Mouse (Mus musculus) neural tube, embryonic 13.5 days (tissue): ENCODE data around the gene A930017K11Rik. TPM values are rescaled to one million over a fixed set of nuclear protein-coding genes. Genes with fewer than 3 reads are reported as not detected.

ENCODE experiments used
- ATAC-seq: fragments of 200-750 bp; cut with Nextera tagmentation; 2 replicates; pipeline ENCODE4 v1.8.0; 2017; ENCODE audit warnings: low read depth, mild to moderate bottlenecking, moderate TSS enrichment, moderate library complexity
- H3K27ac ChIP-seq: fragments of 300-500 bp; sonication (generic); replicated peaks from 2 replicates; pipeline ENCODE4 v1.5.1; 2015; ENCODE audit warnings: moderate library complexity, mild to moderate bottlenecking, inconsistent platforms
- H3K27me3 ChIP-seq: fragments of 300-500 bp; sonication (generic); 2 replicates; pipeline ENCODE4 v1.6.1; 2015; ENCODE audit warnings: mild to moderate bottlenecking, inconsistent platforms
- H3K36me3 ChIP-seq: fragments of 300-500 bp; sonication (generic); 2 replicates; pipeline ENCODE4 v1.6.1; 2015; ENCODE audit warnings: mild to moderate bottlenecking, inconsistent platforms
- H3K4me1 ChIP-seq: fragments of 300-500 bp; sonication (generic); replicated peaks from 2 replicates; pipeline ENCODE4 v1.6.1; 2015; ENCODE audit warnings: inconsistent platforms
- H3K4me2 ChIP-seq: fragments of 300-500 bp; sonication (generic); 2 replicates; pipeline ENCODE4 v1.6.1; 2015; ENCODE audit warnings: inconsistent platforms, mild to moderate bottlenecking, moderate library complexity
- H3K4me3 ChIP-seq: fragments of 300-500 bp; sonication (generic); 2 replicates; pipeline ENCODE4 v1.5.1; 2015; ENCODE audit warnings: mild to moderate bottlenecking, inconsistent platforms
- H3K9ac ChIP-seq: fragments of 300-500 bp; sonication (generic); 2 replicates; pipeline ENCODE4 v1.6.1; 2015; ENCODE audit warnings: moderate library complexity, mild to moderate bottlenecking, inconsistent platforms
- H3K9me3 ChIP-seq: fragments of 300-500 bp; sonication (generic); 2 replicates; pipeline ENCODE4 v1.6.1; 2016; ENCODE audit warnings: inconsistent platforms
- WGBS: fragments of 180-500 bp; shearing (Covaris S2); methylation state at CpG from one replicate; pipeline ENCODE4 v1.1.7; 2015; 5-methylcytosine and 5-hydroxymethylcytosine counted together
- polyA plus RNA-seq: library from polyadenylated mRNA; unstranded; fragments of >200 nt; fragmentation: Nextera tagmentation; extraction: Ambion mirVana; gene quantifications from 2 replicates; pipeline ENCODE4 v1.2.1, GENCODE M21; 2015

The A930017K11Rik gene
- polyA plus RNA-seq, 1 experiment from 2014 or later: 0.22 TPM

GRCm38 (mm10) chr17:25944366-25945163 lies 7.8 kb downstream of the A930017K11Rik start, which contains the start of the genes Pigq and Nhlrc4:
TSS of gene Pigq (minus strand) at chr17:25944936.
TSS of gene Nhlrc4 (minus strand) at chr17:25944961.
- Histone ChIP-seq H3K4me1 (peaks cover 21% of the 10 kb centered on the region), H3K9me3 (no peaks in the 10 kb centered on the region), H3K9ac (no peak within 1 kb of the TSS), H3K27me3 (peaks cover under 1% of the 10 kb centered on the region), H3K27ac (no peak within 1 kb of the TSS), H3K4me3 (no peak within 1 kb of the TSS), H3K36me3 (no peaks in the 10 kb centered on the region), H3K4me2 (no peak within 1 kb of the TSS)
- 53% methylated on average over 6 of the region's 6 CpGs for WGBS
- no peak for ATAC-seq

- no peak for ATAC-seq
- H3K27ac ChIP-seq: no peak overlapping the region
- 74% methylated on average over 9 of the region's 9 CpGs for WGBS
These were observed 8.6 kb downstream of the A930017K11Rik start for GRCm38 (mm10) chr17:25943769-25944168.

GRCm38 (mm10) chr17:25943221-25943620 lies 9.1 kb downstream of the A930017K11Rik start:
- H3K4me2 ChIP-seq: no peak overlapping the region
- H3K4me3 ChIP-seq: no peak overlapping the region
- 88% methylated on average over 3 of the region's 3 CpGs for WGBS
- no peaks in the 10 kb centered on the region for H3K36me3 ChIP-seq
- no peak overlapping the region for H3K27ac ChIP-seq
- H3K27me3 ChIP-seq: no peaks in the 10 kb centered on the region
- H3K9me3 ChIP-seq: no peaks in the 10 kb centered on the region
- ATAC-seq: no peak
- no peak overlapping the region for H3K9ac ChIP-seq
- peaks cover 21% of the 10 kb centered on the region for H3K4me1 ChIP-seq

More at GRCm38 (mm10) chr17:25943769-25944168, 8.6 kb downstream of the A930017K11Rik start:
- H3K4me2 ChIP-seq: no peak overlapping the region
- H3K36me3 ChIP-seq: no peaks in the 10 kb centered on the region
- no peaks in the 10 kb centered on the region for H3K27me3 ChIP-seq
- H3K4me1 ChIP-seq: peaks cover 21% of the 10 kb centered on the region
- H3K9ac ChIP-seq: no peak overlapping the region
- no peak overlapping the region for H3K4me3 ChIP-seq
- H3K9me3 ChIP-seq: no peaks in the 10 kb centered on the region

GRCm38 (mm10) chr17:25942597-25943151 lies 9.7 kb downstream of the A930017K11Rik start:
- H3K4me3 ChIP-seq: no peak overlapping the region
- no peak overlapping the region for H3K27ac ChIP-seq
- H3K36me3 ChIP-seq: no peaks in the 10 kb centered on the region
- H3K4me1 ChIP-seq: peaks cover 21% of the 10 kb centered on the region
- no peak overlapping the region for H3K4me2 ChIP-seq
- no peaks in the 10 kb centered on the region for H3K27me3 ChIP-seq
- no peak overlapping the region for H3K9ac ChIP-seq
- no peaks in the 10 kb centered on the region for H3K9me3 ChIP-seq
- WGBS: 90% methylated on average over 2 of the region's 2 CpGs
- ATAC-seq: no peak

DNA sequence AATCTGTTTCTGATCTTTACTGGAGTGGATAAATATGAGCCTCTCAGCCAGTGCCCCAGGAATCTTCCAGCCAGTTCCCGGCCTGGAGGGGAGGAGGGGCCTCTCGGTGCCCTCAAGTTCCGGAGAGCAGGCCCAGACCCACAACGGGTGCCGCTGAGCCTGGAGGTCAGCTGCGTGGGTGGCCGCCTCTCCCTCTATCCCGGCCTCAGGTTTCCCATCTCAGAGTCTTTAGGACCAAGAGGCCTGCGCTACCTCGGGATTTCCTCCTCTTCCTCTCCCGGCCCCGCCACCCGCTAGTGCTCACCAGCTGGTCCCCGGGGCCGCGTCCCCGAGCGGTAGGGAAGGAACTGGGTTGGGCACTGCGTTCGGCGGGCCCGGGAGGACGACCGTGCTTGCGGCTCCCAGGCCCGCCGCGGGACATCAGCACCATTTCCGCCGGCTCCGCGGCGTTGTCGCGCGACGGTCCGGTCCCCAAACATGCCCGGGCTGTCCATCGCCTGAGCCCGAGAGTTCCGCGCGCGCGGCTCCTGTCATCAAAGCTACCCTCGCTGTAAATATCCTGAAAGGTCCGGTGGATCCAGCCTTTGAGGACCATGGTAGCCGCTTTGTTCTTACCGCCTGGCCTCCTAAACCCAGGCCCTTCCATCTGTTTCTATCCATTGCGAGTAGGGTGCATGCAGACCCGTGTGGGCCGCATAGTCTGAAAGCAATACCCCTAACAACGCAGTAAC lies 10.7 kb downstream of the A930017K11Rik start:
- Histone ChIP-seq H3K27me3 (no peaks in the 10 kb centered on the region), H3K36me3 (peaks cover 9% of the 10 kb centered on the region), H3K9me3 (no peaks in the 10 kb centered on the region), H3K9ac (peak overlapping the region; percentile 97), H3K4me2 (peak overlapping the region; percentile 82), H3K27ac (peak overlapping the region; percentile 89), H3K4me3 (peak overlapping the region; percentile 85), H3K4me1 (peaks cover 21% of the 10 kb centered on the region)
- ATAC-seq: peak; percentile 72
- 4% methylated on average over 54 of the region's 54 CpGs for WGBS

DNA sequence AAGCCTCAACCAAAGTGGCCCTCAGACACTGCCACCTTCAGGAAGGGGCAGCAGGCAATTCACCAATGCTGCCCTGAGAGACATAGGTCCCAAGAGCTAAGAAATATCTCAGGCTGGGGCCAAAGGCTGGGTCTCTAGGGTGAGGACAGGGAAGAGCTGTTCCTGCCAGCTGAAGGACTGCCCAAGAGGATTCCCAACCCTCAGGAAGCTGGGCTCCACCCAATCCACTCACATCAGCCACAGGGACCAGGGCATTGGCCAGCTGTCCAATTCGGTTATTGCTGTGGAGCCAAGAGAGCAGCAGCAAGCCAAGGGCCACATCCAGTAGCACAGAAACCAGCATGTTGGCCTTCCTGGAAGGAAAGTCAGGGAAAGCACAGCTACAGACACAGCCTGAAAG lies 17.8 kb downstream of the A930017K11Rik start:
- Histone ChIP-seq H3K9me3 (no peaks in the 10 kb centered on the region), H3K4me1 (no peaks in the 10 kb centered on the region), H3K9ac (no peak overlapping the region), H3K4me3 (no peak overlapping the region), H3K27ac (no peak overlapping the region), H3K4me2 (no peak overlapping the region), H3K27me3 (no peaks in the 10 kb centered on the region), H3K36me3 (peaks cover 72% of the 10 kb centered on the region)
- ATAC-seq: no peak
- WGBS: 89% methylated on average over 1 of the region's 1 CpGs

DNA sequence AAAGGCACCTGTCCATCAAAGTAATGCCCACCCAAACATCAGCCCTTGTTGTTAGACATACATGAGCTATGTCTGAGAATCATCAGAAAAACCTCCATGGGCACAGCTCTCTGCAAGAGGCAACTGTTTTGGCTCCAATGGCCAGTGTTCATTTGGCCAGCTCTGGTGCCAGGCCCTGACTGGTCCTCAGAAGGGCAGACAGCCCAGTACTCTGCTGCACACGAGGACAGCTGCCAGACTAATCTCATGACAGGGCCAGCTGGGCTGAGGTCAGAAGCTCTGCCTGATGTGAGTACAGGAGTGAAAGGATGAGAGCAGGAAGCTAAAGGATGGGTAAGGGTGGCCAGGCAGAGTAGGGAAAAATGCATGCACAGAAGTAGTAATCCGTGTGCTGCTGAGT lies 27.0 kb downstream of the A930017K11Rik start:
- H3K4me1 ChIP-seq: peaks cover 8% of the 10 kb centered on the region
- H3K4me3 ChIP-seq: no peak overlapping the region
- no peak overlapping the region for H3K9ac ChIP-seq
- no peak for ATAC-seq
- no peaks in the 10 kb centered on the region for H3K27me3 ChIP-seq
- WGBS: 85% methylated on average over 2 of the region's 2 CpGs
- H3K9me3 ChIP-seq: no peaks in the 10 kb centered on the region
- no peak overlapping the region for H3K4me2 ChIP-seq
- H3K36me3 ChIP-seq: peaks cover 45% of the 10 kb centered on the region
- H3K27ac ChIP-seq: no peak overlapping the region

DNA sequence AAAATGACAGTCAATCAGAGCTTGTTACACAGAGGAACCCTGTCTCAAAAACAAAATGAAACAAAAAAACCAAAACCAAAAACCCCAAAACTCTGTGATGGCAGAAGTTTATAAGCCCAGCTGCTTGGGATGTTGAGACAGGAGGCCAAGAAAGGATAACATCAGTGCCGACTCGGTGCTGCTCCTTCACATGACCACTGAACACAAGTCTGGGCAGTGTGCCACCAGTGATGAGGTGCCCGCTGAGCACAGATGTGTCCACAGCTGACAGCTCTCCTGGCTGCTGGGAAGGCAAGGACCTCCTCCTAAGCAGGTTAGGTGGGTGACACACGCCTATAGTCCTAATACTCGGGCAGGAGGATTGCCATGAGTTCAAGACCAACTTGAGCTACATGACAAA lies 30.2 kb downstream of the A930017K11Rik start:
- no peak overlapping the region for H3K4me2 ChIP-seq
- H3K4me3 ChIP-seq: no peak overlapping the region
- no peaks in the 10 kb centered on the region for H3K27me3 ChIP-seq
- 85% methylated on average over 5 of the region's 5 CpGs for WGBS
- H3K9me3 ChIP-seq: no peaks in the 10 kb centered on the region
- no peak for ATAC-seq
- H3K36me3 ChIP-seq: peaks cover 19% of the 10 kb centered on the region
- H3K27ac ChIP-seq: no peak overlapping the region
- H3K4me1 ChIP-seq: peaks cover 27% of the 10 kb centered on the region
- H3K9ac ChIP-seq: no peak overlapping the region

DNA sequence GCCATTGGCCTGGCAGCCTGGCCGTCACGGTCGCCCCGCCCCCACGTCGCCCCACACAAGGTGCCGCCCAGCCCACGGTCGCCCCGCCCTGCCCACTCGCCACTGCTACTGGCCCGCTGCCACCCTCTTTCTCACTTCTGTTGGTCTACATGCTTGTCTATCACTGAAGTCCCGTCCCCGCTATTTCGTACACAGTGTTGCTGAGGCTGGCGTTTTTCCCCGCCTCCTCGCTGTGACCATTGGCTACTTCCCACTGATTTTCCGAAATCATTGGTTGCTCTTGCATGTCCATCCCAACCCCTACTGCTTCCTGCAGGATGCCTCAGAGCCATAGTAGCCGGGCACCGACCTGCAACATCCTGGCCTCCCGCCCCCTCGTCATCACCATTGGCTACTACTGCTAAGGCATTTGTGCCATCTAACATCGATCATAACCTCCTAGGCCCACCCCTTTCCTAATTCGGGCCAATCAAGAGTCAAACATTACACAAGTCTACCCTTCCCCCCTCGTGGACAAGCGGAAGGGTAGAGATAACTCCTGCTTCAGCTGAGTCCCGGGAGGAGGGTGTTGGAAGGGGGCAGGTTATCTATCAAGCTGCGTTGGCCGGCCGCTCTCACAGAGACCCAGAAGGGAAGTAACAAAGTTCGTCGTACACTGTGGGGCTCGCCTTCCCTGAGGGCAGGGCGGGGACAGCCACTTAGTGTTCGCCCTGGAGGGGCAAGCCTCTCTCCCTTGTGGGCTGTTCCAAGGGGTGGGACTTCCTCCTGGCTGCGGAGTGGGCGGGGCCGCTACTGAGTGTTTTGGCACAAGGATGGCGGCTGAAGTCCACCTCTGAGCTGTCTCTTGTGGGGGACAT lies 32.4 kb downstream of the A930017K11Rik start:
- Histone ChIP-seq H3K27me3 (no peaks in the 10 kb centered on the region), H3K9me3 (no peaks in the 10 kb centered on the region), H3K4me1 (peaks cover 34% of the 10 kb centered on the region), H3K9ac (peak overlapping the region; percentile 83), H3K4me2 (peak overlapping the region; percentile 71), H3K36me3 (peaks cover 6% of the 10 kb centered on the region), H3K27ac (peak overlapping the region; percentile 93), H3K4me3 (peak overlapping the region; percentile 95)
- ATAC-seq: peak; percentile 98
- WGBS: under 1% methylated on average over 40 of the region's 40 CpGs

GRCm38 (mm10) chr17:25919144-25919785 lies 33.1 kb downstream of the A930017K11Rik start, which contains the start of gene Rab40c:
TSS of gene Rab40c (minus strand) at chr17:25919727.
- Histone ChIP-seq H3K4me2 (peak within 1 kb of the TSS; percentile 92), H3K27me3 (no peaks in the 10 kb centered on the region), H3K36me3 (peaks cover 6% of the 10 kb centered on the region), H3K4me1 (peaks cover 34% of the 10 kb centered on the region), H3K9me3 (no peaks in the 10 kb centered on the region), H3K9ac (peak within 1 kb of the TSS; percentile 86), H3K27ac (peak within 1 kb of the TSS; percentile 93), H3K4me3 (peak within 1 kb of the TSS; percentile 95)
- WGBS: 1% methylated on average over 61 of the region's 78 CpGs
- peak; percentile 6; the same call in 1 of the 2 replicates for ATAC-seq
